Mouse (Mus musculus) hindbrain, embryonic 11.5 days (tissue): ENCODE results near the gene Tuba8. TPM values are rescaled to one million over a fixed set of nuclear protein-coding genes. Genes with fewer than 3 reads are reported as not detected.

Source experiments
- ATAC-seq: fragments of 200-750 bp; cut with Nextera tagmentation; 2 replicates; pipeline ENCODE4 v1.8.0; 2017; ENCODE audit warnings: mild to moderate bottlenecking, moderate TSS enrichment, moderate library complexity; ENCODE audit not compliant: low FRiP score
- DNase-seq: peaks from one replicate; pipeline ENCODE4 v3.0.0-alpha.2; 2015; ENCODE audit warnings: low spot score
- H3K27ac ChIP-seq: fragments of 300-500 bp; sonication (generic); 2 replicates; pipeline ENCODE4 v1.5.1; 2014; ENCODE audit warnings: mild to moderate bottlenecking, low read depth, low read length
- H3K27me3 ChIP-seq: fragments of 300-500 bp; sonication (generic); 2 replicates; pipeline ENCODE4 v1.6.1; 2014; ENCODE audit warnings: mild to moderate bottlenecking, low read length, moderate library complexity, mixed read lengths; ENCODE audit not compliant: control insufficient read depth, insufficient read depth
- H3K36me3 ChIP-seq: fragments of 300-500 bp; sonication (generic); 2 replicates; pipeline ENCODE4 v1.6.1; 2014; ENCODE audit warnings: mild to moderate bottlenecking, low read length, moderate library complexity, mixed read lengths; ENCODE audit not compliant: control insufficient read depth, insufficient read depth
- H3K4me1 ChIP-seq: fragments of 300-500 bp; sonication (generic); replicated peaks from 2 replicates; pipeline ENCODE4 v1.6.1; 2014; ENCODE audit warnings: low read length, mixed read lengths; ENCODE audit not compliant: control insufficient read depth, insufficient read depth
- H3K4me2 ChIP-seq: fragments of 300-500 bp; sonication (generic); replicated peaks from 2 replicates; pipeline ENCODE4 v1.6.1; 2014; ENCODE audit warnings: mild to moderate bottlenecking, low read depth, low read length
- H3K4me3 ChIP-seq: fragments of 300-500 bp; sonication (generic); 2 replicates; pipeline ENCODE4 v1.5.1; 2014; ENCODE audit warnings: low read depth, low read length
- H3K9ac ChIP-seq: fragments of 300-500 bp; sonication (generic); 2 replicates; pipeline ENCODE4 v1.6.1; 2014; ENCODE audit warnings: low read depth, low read length
- H3K9me3 ChIP-seq: fragments of 300-500 bp; sonication (generic); 2 replicates; pipeline ENCODE4 v1.6.1; 2016; ENCODE audit warnings: low read length; ENCODE audit not compliant: control insufficient read depth
- WGBS: fragments of 180-500 bp; shearing (Covaris S2); extraction: QIAGEN DNeasy Blood & Tissue Kit; methylation state at CpG from one replicate; pipeline ENCODE4 v1.1.7; 2014; 5-methylcytosine and 5-hydroxymethylcytosine counted together
- polyA plus RNA-seq: library from polyadenylated mRNA; unstranded; fragments of >200 nt; fragmentation: Nextera tagmentation; extraction: Ambion mirVana; gene quantifications from 2 replicates; pipeline ENCODE4 v1.2.1, GENCODE M21; 2014

Tuba8 gene
- polyA plus RNA-seq, 1 experiment from 2014 or later: 0.54 TPM

DNA sequence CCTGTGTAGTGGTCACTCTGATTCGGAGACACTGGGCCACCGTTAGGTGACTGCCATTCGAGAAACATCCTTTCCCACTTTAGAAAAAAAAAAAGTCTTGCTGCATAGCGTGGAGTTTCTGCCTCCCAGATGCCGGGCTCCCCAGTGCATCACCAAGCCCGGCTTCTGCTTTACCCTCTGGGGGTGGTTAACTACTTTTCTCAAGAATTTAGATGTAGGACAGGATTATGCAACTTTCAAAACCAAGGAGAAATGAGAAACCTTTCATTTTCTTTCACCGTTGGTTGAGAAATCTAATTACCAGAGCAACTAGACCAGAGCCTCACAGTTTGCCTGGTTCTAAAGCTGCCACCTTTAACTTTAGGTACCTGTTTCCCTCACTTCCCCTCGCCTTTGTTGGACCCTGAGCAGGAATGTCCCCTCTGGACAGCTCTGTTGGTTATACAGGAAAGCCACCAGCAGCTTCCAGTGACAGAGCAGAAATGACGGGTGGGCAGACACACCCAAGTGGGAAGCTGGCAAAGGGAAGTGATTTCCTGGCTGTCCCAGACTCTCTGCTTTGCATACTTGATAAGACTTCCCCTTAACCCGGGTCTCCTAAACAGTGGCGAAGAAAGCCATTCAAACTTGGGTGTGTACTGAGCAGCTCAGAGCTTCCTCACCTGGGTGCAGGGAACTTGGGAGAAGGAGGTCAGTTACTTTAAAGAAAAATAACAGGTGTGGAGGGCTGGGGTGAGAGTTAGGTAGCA lies 19.1 kb upstream of the Tuba8 start:
- 81% methylated on average over 11 of the region's 11 CpGs for WGBS
- Histone ChIP-seq H3K4me1 (no peaks in the 10 kb centered on the region), H3K36me3 (no peaks in the 10 kb centered on the region), H3K9ac (no peak overlapping the region), H3K27me3 (no peaks in the 10 kb centered on the region), H3K4me2 (no peak overlapping the region), H3K27ac (no peak overlapping the region), H3K9me3 (no peaks in the 10 kb centered on the region), H3K4me3 (no peak overlapping the region)
- DNase-seq (no peak), ATAC-seq (no peak)

DNA sequence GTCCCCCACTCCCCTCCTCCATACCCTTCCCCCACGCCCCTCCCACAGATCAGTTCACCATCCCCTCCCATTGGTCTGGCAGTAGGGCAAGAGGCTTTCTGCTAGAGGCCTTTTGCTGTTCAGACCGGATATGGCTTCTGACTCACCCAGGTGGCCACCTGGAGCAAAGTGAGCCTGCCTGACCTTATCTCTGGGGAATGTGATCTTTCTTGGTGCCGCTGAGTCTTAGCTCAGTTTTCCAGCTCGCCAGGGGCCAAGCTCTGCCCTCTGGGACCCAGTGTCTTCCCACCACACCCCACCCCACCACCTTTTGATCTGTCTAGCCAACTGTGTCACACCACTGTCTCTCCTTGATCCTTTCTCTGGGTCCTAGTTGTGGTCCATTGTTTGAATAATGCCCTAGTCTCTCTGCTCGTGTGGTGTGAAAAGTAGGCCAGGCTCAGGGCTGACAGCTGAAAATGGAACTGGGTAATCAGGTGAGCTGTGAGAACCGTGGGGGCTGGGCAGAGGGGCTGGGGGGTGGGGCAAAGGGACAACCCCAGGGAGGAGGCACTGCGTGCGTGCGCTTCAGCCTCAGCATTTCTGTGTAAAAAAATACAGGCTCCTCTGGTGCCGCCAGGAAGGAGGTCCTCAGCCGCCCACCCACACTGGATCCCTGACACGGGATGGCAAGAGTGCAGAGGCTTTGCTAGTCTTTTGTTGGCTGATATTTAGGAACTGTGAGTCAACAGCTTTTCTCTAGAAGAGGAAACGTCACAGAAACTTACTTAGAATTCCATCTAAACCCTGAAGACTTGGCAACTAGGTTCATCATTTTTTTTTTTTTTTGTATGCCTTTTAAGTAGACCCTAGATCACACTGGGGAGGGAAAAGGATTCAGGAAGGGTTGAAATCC lies 16.2 kb upstream of the Tuba8 start:
- H3K4me3 ChIP-seq: no peak overlapping the region
- no peaks in the 10 kb centered on the region for H3K27me3 ChIP-seq
- DNase-seq (no peak), ATAC-seq (no peak)
- H3K4me1 ChIP-seq: no peaks in the 10 kb centered on the region
- H3K27ac ChIP-seq: no peak overlapping the region
- H3K9me3 ChIP-seq: no peaks in the 10 kb centered on the region
- H3K4me2 ChIP-seq: no peak overlapping the region
- no peaks in the 10 kb centered on the region for H3K36me3 ChIP-seq
- no peak overlapping the region for H3K9ac ChIP-seq
- WGBS: 38% methylated on average over 13 of the region's 13 CpGs

DNA sequence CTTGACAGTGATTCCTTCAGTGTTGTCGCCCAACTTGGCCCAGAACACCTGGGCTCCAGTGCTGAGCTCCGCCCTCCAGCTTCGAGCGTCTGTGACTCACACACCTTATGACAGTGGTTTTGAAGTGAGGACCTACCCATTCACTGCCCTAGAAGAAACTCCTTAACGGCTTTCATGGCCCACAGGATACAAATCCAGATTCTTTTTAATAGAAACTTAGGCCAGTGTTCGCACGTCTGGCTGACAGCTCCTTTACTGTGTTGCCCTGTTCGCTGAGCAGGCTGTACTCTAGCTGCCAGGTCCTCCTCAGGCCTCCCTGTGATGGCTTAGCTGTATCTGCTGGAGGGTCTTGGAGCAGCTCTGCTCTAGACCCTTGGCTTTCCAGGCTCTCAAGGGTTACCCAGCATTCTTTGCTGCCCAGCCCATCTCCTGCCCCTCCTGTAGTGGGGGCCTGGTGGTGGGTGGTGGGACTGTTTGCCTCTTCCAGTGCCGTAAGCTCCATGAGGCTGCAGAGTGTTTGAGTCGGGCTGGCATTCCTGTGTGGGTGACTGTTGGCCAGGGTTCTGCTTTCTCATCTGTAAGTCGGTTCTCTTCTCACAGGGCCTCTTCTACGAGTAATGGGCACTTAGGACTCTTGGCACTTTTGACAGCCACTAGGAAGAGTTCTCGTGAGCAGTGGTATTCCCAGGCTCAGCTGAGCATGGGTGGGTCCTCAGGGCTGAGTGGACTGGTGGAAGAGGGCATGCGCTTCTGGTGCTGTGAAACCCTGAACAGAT lies 15.4 kb upstream of the Tuba8 start:
- H3K4me1 ChIP-seq: no peaks in the 10 kb centered on the region
- 83% methylated on average over 14 of the region's 14 CpGs for WGBS
- no peak overlapping the region for H3K27ac ChIP-seq
- no peaks in the 10 kb centered on the region for H3K36me3 ChIP-seq
- ATAC-seq (no peak), DNase-seq (no peak)
- H3K27me3 ChIP-seq: no peaks in the 10 kb centered on the region
- no peak overlapping the region for H3K4me2 ChIP-seq
- H3K9me3 ChIP-seq: no peaks in the 10 kb centered on the region
- H3K4me3 ChIP-seq: no peak overlapping the region
- H3K9ac ChIP-seq: no peak overlapping the region

DNA sequence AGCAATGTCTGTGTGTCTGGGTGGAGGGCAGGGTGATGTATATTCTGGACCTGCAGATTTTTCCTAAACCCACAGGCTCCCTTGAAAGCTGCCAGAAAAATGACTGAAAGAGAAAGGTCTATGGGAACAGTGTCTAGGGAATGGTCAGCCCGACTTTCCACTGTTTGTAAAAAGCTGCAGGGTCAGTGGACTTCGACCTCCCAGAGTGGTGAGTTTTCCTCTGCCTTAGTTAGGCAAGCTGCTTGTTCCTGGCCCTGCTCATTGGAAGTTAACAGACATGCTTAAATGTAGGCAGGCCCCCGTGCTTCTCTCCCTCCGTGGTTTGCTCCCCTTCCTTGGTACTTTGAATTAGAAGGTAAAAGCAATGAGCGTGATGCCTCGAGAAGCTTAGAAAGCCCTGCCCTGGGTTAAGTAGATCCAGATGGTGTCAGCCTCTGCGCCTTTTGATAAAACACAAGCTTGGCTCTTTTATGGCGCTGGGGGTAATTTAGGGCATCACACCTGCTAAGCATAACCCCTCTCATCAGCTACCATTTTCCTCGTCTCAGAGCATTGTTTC lies 12.6 kb upstream of the Tuba8 start:
- 63% methylated on average over 9 of the region's 9 CpGs for WGBS
- peak; percentile 13 for DNase-seq
- no peak for ATAC-seq

DNA sequence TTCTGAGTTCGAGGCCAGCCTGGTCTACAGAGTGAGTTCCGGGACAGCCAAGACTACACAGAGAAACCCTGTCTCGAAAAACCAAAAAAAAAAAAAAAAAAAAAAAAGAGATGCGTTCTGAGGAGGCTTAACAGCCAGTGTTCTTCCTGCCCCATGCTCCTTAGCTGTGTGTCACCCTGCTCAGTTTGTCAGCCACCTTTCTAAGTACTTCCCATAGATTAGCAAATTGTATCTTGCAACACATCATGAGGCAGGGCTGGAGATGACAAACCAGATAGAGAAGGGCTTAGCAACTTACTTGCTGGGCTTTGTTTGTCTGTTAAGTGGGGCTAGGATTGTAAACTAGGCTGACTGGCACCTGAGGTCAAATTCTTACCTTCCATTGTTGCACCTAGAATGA lies 10.0 kb upstream of the Tuba8 start:
- Histone ChIP-seq H3K9me3 (no peaks in the 10 kb centered on the region), H3K36me3 (no peaks in the 10 kb centered on the region), H3K4me2 (no peak overlapping the region), H3K4me1 (no peaks in the 10 kb centered on the region), H3K27me3 (no peaks in the 10 kb centered on the region), H3K27ac (no peak overlapping the region), H3K4me3 (no peak overlapping the region), H3K9ac (no peak overlapping the region)
- DNase-seq (no peak), ATAC-seq (no peak)
- WGBS: 81% methylated on average over 3 of the region's 4 CpGs

More for the DNA sequence above, 12.6 kb upstream of the Tuba8 start:
- Histone ChIP-seq H3K27me3 (no peaks in the 10 kb centered on the region), H3K36me3 (no peaks in the 10 kb centered on the region), H3K4me3 (no peak overlapping the region), H3K27ac (no peak overlapping the region), H3K4me2 (no peak overlapping the region), H3K9ac (no peak overlapping the region), H3K9me3 (no peaks in the 10 kb centered on the region), H3K4me1 (no peaks in the 10 kb centered on the region)

DNA sequence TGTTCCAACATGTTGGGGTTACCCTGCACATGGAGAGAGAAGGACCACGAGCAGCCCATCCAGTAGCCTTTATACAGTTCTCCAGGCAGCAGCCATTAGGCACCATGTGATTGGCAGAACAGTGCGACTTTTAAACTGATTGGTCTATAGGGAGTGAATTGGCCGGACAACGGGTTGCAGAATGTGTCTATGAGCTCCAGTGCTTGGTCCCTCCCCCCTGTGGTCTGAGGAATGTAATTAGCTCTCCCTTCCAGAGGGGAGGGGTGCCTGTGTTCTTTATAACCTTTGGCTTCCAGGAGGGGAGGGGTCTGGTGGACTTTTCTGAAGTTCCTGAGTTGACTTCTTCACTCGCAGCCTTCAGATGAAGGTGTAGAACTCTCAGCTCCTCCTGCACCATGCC lies 8.5 kb upstream of the Tuba8 start:
- H3K9ac ChIP-seq: no peak overlapping the region
- no peak overlapping the region for H3K27ac ChIP-seq
- H3K4me2 ChIP-seq: no peak overlapping the region
- WGBS: 72% methylated on average over 5 of the region's 5 CpGs
- H3K4me3 ChIP-seq: no peak overlapping the region
- no peaks in the 10 kb centered on the region for H3K4me1 ChIP-seq
- no peaks in the 10 kb centered on the region for H3K36me3 ChIP-seq
- H3K9me3 ChIP-seq: no peaks in the 10 kb centered on the region
- no peaks in the 10 kb centered on the region for H3K27me3 ChIP-seq
- DNase-seq: no peak
- no peak for ATAC-seq

DNA sequence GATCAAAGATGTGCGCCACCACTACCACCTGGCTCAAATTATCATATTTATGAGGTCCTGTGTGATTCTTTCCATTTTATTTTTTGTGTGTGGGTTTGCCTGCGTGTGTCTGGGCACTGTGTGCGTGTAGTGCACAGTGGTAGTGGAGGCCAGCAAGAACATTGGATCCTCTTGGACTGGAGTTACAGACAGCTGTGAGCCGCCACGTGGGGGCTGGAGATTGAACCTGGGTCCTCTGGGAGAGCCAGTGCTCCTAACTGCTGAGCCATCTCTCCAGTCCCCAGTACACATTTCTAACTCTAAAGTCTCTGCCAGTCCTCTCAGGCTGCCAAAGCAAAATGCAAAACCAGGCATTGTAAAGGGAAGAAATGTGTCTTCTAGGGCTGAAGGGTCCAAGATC lies 4.0 kb upstream of the Tuba8 start:
- DNase-seq: no peak
- WGBS: 88% methylated on average over 5 of the region's 5 CpGs
- ATAC-seq: no peak

DNA sequence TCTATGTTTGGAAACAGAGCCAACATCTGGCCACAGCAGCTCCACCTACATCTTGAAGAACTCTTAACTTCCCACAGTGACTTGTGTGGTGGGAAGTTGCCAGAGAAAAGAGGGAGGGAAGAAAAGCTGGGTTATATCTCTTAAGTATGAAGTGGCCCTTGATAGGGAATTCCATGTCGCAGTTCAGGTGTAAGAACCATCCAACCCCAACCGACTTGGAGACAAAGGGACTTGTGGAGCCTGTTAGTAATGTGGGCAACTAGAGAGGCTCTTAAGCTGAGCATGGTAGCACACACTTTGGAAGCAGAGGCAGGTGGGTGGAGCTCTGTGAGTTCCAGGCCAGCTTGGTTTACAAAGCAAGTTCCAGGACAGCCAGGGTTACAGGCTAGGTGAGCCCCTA lies 912 bp upstream of the Tuba8 start:
- no peak for ATAC-seq
- H3K27me3 ChIP-seq: peaks cover 13% of the 10 kb centered on the region
- 89% methylated on average over 2 of the region's 2 CpGs for WGBS

More for the DNA sequence above, 4.0 kb upstream of the Tuba8 start:
- Histone ChIP-seq H3K27ac (no peak overlapping the region), H3K36me3 (no peaks in the 10 kb centered on the region), H3K9me3 (no peaks in the 10 kb centered on the region), H3K27me3 (peaks cover 8% of the 10 kb centered on the region), H3K4me2 (no peak overlapping the region), H3K9ac (no peak overlapping the region), H3K4me3 (no peak overlapping the region), H3K4me1 (peaks cover 2% of the 10 kb centered on the region; the same call in 1 of the 2 replicates)

More for the DNA sequence above, 912 bp upstream of the Tuba8 start:
- Histone ChIP-seq H3K4me3 (no peak overlapping the region), H3K36me3 (no peaks in the 10 kb centered on the region), H3K9ac (no peak overlapping the region), H3K4me2 (no peak overlapping the region), H3K4me1 (peaks cover 2% of the 10 kb centered on the region; the same call in 1 of the 2 replicates), H3K27ac (no peak overlapping the region), H3K9me3 (no peaks in the 10 kb centered on the region)
- DNase-seq: no peak
